Mouse (Mus musculus) ES-E14 (cell line): ENCODE measurements around the gene Myo5c.

Experiments used
- CHD2 ChIP-seq: IDR thresholded peaks from 2 replicates; pipeline ENCODE4 v1.6.1; 2014; ENCODE audit warnings: mild to moderate bottlenecking, low read depth, low read length, inconsistent platforms
- ZC3H11A ChIP-seq: IDR thresholded peaks from 2 replicates; pipeline ENCODE4 v1.6.1; 2012; ENCODE audit warnings: low read depth, mild to moderate bottlenecking, inconsistent platforms, low read length, borderline replicate concordance
- ZNF384 ChIP-seq: IDR thresholded peaks from 2 replicates; pipeline ENCODE4 v1.6.1; 2012; ENCODE audit warnings: low read depth, low read length, inconsistent platforms

DNA sequence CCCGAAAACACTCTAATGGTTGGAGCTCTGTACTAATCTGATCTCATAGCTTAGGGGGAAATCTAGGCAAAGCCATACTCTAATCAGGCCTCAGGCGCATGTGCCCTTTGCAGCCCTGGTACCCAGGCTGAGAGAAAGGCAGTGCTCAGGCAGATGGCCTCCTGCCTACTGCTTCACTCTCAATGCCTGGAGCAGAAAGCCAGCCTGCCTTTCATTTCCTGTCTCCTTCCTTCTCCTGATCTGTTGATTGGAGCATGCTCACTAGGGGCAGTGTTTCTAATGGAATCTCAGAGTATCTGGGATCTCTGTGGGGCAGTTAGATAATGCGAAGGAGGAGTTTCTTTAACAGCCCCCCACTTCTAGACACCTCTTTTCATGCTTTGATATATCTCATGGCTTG is 87.5 kb downstream of the Myo5c start:
- TF ChIP-seq ZC3H11A (no peak), CHD2 (no peak), ZNF384 (no peak)
